Mouse (Mus musculus) kidney, adult 2 months (tissue): Measurements from ENCODE around the gene Tmem131. TPM values are rescaled to one million over a fixed set of nuclear protein-coding genes. Genes with fewer than 3 reads are reported as not detected.

Source experiments
- DNase-seq: peaks from one replicate; pipeline ENCODE4 v3.0.0; 2021
- H3K27ac ChIP-seq: fragments of 200-500 bp; 2 replicates; pipeline ENCODE4 v1.5.1; 2012; ENCODE audit warnings: low read depth, low read length, control low read depth, inconsistent platforms; ENCODE audit not compliant: insufficient read depth
- H3K27me3 ChIP-seq: fragments of 200-500 bp; replicated peaks from 2 replicates; pipeline ENCODE4 v1.6.1; 2012; ENCODE audit warnings: mild to moderate bottlenecking, moderate library complexity, low read length, inconsistent platforms; ENCODE audit not compliant: control insufficient read depth, insufficient read depth
- H3K36me3 ChIP-seq: fragments of 200-500 bp; 2 replicates; pipeline ENCODE4 v1.6.1; 2012; ENCODE audit warnings: mild to moderate bottlenecking, moderate library complexity, low read length, inconsistent platforms; ENCODE audit not compliant: control insufficient read depth, insufficient read depth
- H3K4me1 ChIP-seq: fragments of 200-500 bp; 2 replicates; pipeline ENCODE4 v1.6.1; 2011; ENCODE audit warnings: low read length; ENCODE audit not compliant: control insufficient read depth, insufficient read depth
- H3K4me3 ChIP-seq: fragments of 200-500 bp; 2 replicates; pipeline ENCODE4 v1.5.1; 2011; ENCODE audit warnings: mild to moderate bottlenecking, low read depth, low read length, control low read depth; ENCODE audit not compliant: insufficient read depth
- CTCF ChIP-seq: fragments of 200-500 bp; conservative IDR thresholded peaks from 2 replicates; pipeline ENCODE4 v1.5.1; 2011; ENCODE audit warnings: low read depth, mild to moderate bottlenecking, control low read depth, low read length, moderate library complexity, mixed read lengths; ENCODE audit not compliant: insufficient read depth, insufficient read length
- POLR2A ChIP-seq: fragments of 200-500 bp; IDR thresholded peaks from one replicate; pipeline ENCODE4 v1.6.1; 2011; ENCODE audit warnings: low read depth, low read length, control low read depth
- WGBS: fragments of 180-500 bp; shearing (Covaris S2); methylation state at CpG from one replicate; pipeline ENCODE4 v1.1.7; 2018; 5-methylcytosine and 5-hydroxymethylcytosine counted together
- polyA plus RNA-seq: library from polyadenylated mRNA; depleted of rRNA; stranded (reverse); fragments of >200 nt; gene quantifications from 2 replicates; pipeline ENCODE4 v1.2.3, GENCODE M21; 2012

The Tmem131 gene
- polyA plus RNA-seq, 1 experiment = 18.9 TPM

DNA sequence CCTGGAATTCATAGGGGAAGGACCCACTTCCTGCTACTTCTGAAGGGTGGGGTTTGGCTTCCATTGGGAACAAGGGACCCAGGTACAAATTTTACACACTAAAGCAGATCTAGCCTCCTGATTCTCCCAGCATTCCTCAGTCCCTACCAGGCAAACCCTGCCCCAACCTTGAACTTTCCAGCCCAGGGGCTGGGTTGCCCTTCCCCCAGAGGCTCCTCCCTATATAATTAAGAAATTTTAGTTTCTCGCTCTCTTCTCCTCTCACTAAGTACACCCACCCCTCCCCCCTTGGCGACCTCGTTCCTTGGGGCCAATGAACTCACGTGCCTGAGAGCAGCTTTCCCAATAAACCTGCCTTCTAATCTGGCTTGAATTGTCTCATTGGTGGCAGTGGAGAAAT, 40.3 kb upstream of the Tmem131 start:
- H3K4me3 ChIP-seq = no peak overlapping the region
- H3K27ac ChIP-seq = no peak overlapping the region
- TF ChIP-seq CTCF = no peak
- TF ChIP-seq POLR2A = no peak
- DNase-seq = no peak
- H3K4me1 ChIP-seq = no peaks in the 10 kb centered on the region
- 37% methylated on average over 4 of the region's 4 CpGs for WGBS
- no peaks in the 10 kb centered on the region for H3K36me3 ChIP-seq
- H3K27me3 ChIP-seq = no peaks in the 10 kb centered on the region

DNA sequence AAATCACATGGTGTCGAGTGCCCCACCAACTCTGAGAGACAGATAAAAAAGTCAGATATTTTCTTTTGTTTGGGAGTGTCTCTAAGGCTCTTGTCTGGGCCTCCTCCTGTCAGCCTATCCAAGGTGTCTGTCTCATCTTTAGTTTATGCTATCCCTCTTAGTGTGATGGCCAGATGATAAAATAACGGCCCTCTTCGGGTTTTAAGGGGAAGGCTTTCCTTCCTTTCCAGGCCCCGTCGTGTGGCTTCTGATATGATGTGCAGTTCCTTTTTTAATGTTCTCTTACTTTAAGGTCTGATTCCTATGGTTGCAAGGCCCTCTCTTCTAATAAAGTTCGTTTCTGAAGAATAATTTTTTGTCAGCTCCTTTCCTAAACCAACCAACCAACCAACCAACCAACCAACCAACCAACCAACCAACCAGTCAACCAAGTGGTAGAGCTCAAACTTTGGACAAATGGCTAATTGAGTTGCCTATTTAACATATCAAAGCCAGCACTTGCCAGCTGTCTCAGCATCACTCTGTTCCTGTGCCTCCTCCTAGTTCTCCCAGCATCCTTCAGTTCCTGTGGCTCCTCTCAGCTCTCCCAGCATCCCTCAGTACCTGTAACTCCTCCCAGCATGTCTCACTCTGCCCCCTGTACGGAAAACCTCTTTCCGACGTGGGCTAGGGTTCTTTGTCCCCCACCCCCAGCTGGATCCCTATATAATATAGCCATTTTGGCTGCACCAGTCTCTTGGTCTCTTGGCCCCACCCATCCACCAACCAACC, 38.9 kb upstream of the Tmem131 start:
- H3K4me3 ChIP-seq = no peak overlapping the region
- no peaks in the 10 kb centered on the region for H3K4me1 ChIP-seq
- no peak overlapping the region for H3K27ac ChIP-seq
- 88% methylated on average over 9 of the region's 9 CpGs for WGBS
- DNase-seq = no peak
- no peak for TF ChIP-seq CTCF
- no peak for TF ChIP-seq POLR2A
- no peaks in the 10 kb centered on the region for H3K27me3 ChIP-seq
- no peaks in the 10 kb centered on the region for H3K36me3 ChIP-seq

- H3K27me3 ChIP-seq = no peaks in the 10 kb centered on the region
- DNase-seq = peak; percentile 10
- no peak overlapping the region for H3K4me3 ChIP-seq
- H3K27ac ChIP-seq = no peak overlapping the region
- 74% methylated on average over 4 of the region's 4 CpGs for WGBS
- TF ChIP-seq CTCF (no peak), POLR2A (no peak)
- H3K4me1 ChIP-seq = no peaks in the 10 kb centered on the region
- H3K36me3 ChIP-seq = no peaks in the 10 kb centered on the region
Measured at GRCm38 (mm10) chr1:36976770-36977169, 33.3 kb upstream of the Tmem131 start.

GRCm38 (mm10) chr1:36970918-36971617, 27.6 kb upstream of the Tmem131 start:
- Histone ChIP-seq H3K27ac (no peak overlapping the region), H3K27me3 (no peaks in the 10 kb centered on the region), H3K4me1 (no peaks in the 10 kb centered on the region), H3K36me3 (no peaks in the 10 kb centered on the region), H3K4me3 (no peak overlapping the region)
- no peak for DNase-seq
- TF ChIP-seq POLR2A = no peak
- no peak for TF ChIP-seq CTCF
- WGBS = 89% methylated on average over 3 of the region's 3 CpGs

- no peaks in the 10 kb centered on the region for H3K27me3 ChIP-seq
- H3K4me1 ChIP-seq = no peaks in the 10 kb centered on the region
- WGBS = 90% methylated on average over 5 of the region's 5 CpGs
- TF ChIP-seq POLR2A (no peak), CTCF (no peak)
- H3K4me3 ChIP-seq = no peak overlapping the region
- no peaks in the 10 kb centered on the region for H3K36me3 ChIP-seq
- H3K27ac ChIP-seq = no peak overlapping the region
- DNase-seq = no peak
Measured at GRCm38 (mm10) chr1:36965831-36966230, 22.4 kb upstream of the Tmem131 start.

DNA sequence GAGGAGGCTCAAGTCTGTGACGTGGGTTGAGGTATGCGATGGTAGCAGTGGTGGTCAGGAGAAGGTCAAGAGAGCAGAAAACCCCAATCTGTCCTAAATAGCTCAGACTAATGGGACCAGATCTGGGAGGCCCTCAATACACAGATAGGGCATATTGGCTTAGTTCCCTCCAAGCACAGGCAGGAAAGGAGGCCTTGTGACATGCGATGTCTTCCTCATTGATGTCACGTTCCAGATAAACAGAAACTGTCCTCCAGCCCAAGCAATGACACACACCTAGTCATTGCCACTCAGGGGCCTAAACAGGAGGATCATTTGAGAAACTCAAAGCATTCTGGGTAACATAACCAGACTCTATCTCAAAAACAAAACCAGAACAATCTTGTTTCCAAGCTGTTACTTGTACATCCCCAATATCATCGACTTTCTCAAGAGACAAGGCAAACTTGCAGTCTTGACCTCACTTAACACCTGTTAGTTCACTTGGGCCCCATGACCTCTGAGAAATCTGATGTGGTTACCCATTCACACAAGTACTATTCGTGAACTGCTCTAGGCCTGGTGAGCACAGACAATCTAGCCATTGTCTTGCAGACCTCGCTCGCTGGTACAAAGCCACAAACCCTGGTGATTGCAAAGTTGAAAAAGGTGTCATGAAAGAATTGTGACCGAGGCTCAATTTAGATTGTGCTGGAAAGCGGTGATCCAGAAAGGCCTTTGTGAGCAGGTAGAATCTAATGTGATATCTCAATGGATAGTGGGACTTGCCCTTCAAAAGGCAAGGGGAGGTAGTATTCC, 19.1 kb upstream of the Tmem131 start:
- no peaks in the 10 kb centered on the region for H3K36me3 ChIP-seq
- H3K4me3 ChIP-seq = no peak overlapping the region
- no peak for DNase-seq
- no peaks in the 10 kb centered on the region for H3K4me1 ChIP-seq
- 80% methylated on average over 10 of the region's 10 CpGs for WGBS
- no peak overlapping the region for H3K27ac ChIP-seq
- no peaks in the 10 kb centered on the region for H3K27me3 ChIP-seq
- TF ChIP-seq CTCF (no peak), POLR2A (no peak)
